Mouse (Mus musculus): ENCODE measurements around the gene Slc29a3.

Gene Slc29a3

DNA sequence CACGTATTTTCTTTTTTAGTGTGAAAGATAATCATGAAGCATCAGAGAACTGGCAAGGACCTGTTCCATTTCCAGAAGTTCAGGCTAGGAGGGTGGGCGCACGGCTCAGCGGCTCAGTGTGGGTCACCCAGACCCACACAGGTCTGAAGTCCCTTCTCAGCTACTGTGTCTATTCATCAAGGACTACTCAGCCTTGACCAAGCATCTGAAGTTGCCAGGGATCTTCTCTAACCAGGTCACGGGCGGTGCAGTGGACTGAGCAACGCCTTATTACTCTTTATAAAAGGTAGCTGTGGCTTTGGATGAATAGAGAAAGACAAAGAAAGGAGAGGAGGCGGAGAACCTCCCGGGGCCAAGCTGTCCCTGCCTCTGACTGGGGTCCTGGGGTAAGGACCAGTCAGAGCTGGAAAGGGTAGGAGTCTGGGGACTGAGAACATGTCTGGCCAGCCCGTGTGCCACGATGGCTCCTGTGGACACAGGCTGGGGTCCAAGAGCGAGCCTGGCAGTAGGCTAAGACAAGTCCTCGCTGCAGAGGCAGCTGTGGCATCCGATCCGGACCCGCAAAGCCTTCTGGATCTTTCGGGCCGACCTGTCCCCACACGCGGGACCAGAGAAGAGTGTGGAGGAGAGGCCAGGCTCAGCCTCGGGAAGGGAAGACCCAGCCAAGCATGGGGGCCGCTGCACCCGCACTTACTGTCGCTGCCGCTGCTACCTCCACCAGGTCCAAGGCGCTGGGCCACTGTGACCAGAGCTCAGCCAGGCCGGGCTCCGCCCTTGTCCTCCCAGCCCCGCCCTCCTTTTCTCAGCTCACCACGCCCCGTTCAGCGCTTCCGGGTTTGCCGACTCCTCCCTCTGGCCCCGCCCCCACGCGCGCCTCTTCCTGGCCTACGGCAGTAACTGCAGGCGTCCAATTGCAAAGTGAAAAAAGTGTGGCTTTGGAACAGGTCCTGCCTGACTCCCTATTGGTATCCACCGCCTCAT is at the start of gene Slc29a3:
Gene Slc29a3, minus strand, starts transcription at position 755 of the 981 bp plus-strand sequence.
- peak; percentile 95 for DNase-seq (ENCODE audit: low spot score)

DNA sequence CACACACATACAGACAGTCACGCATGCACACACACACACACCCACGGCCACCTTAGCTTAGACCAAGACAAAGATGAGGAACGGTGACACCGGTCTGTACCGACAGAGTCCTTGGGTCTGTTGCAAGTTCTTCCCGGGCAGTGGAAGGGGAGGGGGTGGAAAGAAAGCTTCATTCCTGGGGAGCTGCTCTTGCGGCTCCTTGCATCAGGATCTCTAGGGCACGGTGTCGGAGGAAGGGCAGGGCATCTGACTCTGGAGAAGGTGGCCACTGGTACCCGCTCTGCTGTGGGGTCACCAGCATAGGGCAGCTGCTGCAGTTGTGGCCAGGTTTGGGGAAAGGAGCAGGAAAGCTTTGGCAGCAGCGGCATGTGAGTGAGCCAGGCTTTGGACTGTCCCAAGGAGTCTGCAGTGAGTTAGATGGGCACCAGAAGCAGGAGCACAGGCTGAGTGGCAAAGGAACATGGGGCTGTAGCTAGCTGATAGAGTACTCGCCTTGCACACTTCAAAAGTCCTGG is 49.4 kb upstream of the Slc29a3 start:
- DNase-seq (ENCODE audit: low spot score), result no peak

DNA sequence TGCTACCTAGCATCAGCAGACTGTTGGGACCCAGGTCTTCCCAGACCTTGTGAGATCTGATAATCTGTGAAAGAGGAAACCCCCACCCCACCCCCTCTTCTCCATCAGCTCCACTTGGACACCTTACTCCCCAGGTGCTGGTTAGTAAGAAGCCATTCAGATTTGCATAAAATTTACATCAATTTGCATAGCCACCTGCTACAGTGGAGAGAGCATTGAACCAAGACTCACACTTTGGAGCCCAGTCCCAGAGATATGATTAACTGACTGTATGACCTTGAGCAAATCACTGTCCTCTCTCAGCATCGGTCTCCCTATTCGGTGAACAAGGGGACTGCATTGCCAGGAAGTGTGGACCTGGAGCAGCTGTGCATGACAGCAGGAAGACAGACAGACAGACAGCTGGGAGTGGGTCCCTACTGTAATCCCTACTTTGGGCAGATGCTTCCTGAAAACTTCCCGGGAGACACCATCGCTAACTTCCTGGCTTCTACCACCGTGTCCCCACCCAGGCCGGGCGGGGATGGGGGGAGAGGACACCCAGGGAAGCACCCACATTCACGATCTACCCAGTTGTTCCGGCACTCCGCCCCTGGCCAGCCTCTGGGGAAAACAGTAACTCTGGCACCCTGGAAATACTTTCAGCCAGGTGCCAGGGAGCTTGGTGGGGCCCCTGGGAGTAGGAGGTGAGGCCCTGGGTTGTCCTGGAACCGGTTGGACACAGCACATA is 48.7 kb upstream of the Slc29a3 start:
- DNase-seq (ENCODE audit: low spot score), result no peak

DNA sequence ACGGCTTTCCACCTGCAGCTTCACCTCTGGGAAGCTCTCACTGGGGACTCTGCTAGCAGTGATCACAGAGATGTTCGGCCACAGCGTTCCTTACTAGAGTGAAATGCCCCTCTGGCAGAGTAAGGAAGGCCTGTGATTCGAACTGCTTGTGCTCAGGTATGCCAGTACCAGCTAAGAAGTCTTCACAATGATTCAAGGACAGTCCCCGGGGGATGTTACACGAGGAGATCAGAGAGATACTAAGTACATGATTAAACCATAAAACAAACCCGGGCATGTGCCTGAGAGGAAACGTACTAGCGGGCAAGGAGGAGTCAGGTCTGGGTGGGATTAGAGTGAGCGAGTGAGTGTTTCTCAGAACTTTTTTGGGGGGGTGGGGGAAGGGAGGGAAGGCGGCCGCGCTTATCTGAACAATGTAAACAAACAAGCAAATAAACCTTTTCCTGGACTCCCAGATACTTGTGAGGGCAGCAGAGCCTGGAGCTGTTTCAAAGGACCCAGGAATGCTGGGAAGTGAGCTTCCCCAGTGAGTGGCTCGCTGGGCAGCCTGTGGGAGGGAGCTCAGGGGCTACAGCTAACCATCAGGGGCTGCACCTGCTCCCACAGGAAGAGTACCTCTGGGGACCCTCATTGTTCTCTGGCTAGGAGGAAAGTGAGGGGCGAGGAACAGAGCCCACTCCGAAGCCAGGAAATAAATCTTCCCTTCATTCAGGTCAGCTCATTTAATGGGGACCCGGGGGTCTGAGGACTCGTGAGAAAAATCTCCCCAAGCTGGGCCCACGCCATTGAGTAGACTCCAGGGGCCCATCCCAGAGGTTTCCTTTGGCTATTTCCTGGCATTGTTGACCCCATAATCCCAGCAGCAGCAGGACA is 47.9 kb upstream of the Slc29a3 start:
- DNase-seq (ENCODE audit: low spot score), result no peak

DNA sequence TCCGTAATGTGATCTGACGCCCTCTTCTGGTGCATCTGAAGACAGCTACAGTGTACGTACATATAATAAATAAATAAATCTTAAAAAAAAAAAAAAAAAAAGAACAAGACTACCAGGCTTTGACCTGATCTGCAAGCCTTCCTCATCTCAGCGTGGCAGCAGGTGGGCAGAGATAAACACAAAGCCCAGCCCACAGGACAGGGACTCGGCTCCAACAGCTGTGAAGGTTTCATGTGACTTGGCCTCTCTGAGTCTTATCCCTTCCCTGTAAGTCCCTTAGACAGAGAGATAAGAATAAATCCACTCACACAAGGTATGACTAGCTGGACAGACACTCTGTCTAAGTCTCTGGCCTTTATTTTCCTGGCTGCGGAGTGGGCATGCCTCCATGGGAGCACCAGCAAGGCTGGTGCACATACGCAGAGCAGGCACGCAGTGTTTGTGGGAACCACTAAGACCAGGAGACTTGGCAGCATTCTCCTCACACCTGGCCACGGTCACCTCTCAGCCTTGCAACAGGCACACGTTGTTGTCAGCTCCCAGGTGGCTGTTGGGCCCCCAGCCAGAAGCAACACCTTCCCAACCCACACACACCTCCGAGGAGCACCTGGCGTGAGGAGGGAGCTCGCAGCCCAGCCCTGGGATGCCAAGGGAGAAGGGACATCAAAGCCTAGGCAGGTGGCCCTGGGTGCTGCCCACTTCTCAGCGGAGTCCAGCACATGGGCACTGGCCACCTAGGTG is 45.3 kb upstream of the Slc29a3 start:
- no peak for DNase-seq (ENCODE audit: low spot score)

DNA sequence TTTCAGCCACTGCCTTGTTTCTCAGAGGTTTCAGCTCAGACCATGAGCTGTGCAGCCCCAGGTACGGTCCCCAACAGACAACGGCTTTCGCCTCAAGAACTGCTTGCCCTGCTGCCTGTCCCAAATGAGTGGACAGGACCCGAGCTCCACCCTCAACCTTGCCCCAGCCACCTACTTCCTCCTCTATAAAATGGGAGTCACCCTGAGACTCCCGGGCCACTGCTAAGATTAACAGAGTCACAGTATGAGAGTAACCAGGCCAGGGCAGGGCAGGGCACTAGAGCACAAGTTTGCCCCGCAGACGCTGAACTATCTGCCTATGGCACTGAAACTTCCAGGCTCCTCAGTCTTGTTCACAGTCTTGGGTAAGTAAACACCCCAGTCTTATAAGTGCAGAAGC is 43.9 kb upstream of the Slc29a3 start:
- no peak for DNase-seq (ENCODE audit: low spot score)

DNA sequence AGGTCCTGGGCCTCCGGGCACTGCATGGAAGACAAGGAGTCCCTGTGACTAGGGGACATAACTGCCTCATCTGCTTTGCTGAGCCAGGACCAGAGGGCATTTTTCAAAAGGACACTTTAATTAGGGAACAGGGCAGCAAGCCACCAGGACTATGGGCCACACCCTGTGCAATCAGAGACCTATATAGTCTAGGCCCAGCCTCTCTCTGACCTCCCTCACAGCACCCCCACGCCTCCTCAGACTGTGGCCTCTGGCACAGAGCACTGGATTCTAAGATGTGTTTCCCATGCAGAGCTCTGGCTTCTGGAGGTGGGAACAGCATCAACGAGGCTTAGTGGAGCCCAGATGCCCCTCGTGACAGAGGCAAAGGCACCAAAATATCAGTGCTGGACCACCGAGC is 43.4 kb upstream of the Slc29a3 start:
- no peak for DNase-seq (ENCODE audit: low spot score)

DNA sequence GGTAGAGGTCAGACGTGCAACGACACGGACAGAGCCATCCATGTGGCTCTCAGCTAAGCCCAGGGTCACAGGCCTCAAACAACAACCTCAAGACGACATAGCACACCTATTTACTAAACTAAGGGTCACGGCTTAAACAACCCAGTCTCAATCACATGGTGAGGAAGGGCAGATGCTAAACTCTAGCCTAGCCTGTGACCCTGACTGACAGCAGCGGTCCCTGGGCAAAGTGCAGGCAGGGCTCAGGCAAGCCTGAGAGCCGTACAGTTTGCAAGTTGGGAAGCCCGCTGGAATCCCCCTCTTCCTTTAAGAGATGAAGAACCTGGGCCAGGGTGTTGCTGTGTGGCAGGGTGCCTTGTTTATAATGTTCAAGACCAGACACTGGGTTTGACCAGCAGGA is 42.2 kb upstream of the Slc29a3 start:
- DNase-seq (ENCODE audit: low spot score), result no peak

DNA sequence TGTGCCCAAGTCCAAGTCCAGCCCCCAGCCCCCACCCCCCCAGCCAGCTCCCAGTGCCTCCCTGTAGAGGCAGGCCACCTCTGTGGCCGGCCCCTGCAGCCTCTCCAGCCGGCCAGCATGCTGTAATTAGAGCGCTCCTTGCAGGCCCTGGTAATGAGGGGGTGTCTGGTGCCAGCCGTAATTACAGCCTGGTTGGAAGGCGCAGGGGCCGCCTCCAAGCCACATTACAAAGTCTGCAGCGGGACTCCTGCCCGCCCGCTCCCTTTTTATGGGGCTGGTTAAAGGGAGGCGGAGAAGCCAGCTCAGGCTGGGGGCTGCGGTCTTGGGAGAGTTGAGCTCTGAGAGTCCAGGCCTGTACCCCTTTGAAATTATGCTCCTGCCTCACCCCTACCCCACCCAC is 41.8 kb upstream of the Slc29a3 start:
- peak; percentile 63 for DNase-seq (ENCODE audit: low spot score)

DNA sequence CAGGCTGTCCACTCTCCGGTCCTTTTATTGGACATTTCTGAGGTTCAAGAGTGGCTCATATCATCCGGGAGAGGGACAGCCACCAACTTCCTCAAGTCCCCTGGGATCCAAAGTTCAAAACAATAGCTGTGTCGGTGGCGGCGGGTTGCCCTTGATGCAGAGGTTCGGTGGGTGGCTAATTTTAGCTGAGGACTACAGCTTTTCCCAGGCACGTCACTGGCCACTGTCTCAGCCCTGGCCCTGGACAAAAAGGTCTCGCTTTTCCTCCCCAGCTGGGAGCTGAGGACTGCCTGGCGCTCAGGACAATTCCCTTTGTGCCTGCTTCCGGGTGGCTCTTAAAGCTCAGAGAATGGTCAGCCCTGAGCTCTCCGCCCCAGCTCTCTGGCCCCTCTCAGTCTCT is 40.2 kb upstream of the Slc29a3 start:
- DNase-seq (ENCODE audit: low spot score), result peak; percentile 52

DNA sequence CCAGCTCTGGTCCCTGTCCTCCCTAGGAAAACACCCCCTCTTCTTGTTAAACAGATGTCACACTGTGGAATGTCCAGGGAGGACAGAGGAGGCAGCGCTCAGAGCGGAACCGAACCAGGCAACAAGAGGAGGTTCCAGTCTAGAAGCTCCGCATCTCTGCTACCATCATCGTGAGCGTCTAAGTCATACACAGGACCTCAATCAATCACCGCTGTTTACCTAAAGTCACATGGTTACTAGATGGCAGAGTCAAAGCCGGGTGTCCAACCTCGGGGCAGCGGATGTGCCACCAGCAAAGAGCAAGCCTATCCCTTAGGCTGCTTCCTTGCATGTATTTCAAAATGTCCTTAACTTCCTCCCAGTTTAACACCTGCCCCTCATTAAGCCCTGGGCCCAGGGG is 39.8 kb upstream of the Slc29a3 start:
- peak; percentile 57 for DNase-seq (ENCODE audit: low spot score)

DNA sequence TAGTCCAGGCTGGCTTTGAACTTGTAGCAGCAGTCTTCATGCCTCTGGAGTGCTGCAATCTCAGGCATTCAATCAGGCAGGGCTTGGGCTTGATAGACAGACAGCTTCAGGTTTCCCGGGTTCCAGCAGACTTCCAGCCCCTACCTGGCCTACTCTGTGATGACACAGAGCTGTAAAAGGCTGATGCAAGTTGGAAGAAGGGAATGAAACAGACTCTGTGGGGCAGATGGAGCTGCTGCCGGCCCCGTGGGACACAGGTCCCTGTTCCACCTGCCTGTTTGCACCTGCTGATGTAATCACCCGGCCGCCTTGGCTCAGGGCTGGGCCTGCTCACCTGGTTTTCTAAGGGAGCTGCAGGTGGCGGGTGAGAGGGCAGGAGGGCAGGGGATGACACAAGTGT is 38.3 kb upstream of the Slc29a3 start:
- DNase-seq (ENCODE audit: low spot score), result no peak

DNA sequence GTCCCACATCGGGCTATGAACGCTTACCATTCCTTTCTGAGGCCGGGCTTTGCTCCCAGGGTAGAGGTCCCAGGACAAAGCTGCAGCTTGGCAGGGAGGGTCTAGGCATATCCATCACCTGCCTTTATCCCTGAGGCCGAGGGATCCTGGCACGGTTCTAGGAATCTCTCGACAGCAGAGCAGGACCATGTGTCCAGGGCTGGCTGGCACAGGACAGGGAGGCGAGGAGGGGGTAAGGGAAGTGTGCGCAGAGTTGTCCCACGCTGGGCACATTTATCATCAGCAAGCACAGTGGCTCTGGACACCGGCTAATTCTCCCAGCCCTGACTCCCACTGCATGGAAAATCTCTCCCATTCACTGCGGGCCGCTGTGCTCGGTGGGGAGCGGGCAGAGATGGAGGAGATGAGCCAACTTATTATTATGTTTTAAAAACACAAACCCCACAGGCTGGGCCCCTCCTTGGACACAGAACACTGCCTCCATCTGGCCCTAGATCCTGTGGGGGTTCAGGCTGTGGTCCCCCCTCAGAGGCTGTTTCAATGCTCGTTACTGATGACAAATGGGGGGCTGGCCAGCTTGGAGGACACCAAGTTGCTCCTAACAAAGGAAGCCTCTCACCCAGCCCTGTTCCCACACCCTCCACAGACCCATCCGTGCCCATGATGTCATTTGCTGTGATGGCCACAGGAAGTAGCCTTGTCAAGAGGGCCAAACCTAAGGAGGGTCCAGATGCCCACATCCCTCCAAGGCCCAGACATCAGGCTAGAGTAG is 34.9 kb upstream of the Slc29a3 start:
- DNase-seq (ENCODE audit: low spot score), result no peak

DNA sequence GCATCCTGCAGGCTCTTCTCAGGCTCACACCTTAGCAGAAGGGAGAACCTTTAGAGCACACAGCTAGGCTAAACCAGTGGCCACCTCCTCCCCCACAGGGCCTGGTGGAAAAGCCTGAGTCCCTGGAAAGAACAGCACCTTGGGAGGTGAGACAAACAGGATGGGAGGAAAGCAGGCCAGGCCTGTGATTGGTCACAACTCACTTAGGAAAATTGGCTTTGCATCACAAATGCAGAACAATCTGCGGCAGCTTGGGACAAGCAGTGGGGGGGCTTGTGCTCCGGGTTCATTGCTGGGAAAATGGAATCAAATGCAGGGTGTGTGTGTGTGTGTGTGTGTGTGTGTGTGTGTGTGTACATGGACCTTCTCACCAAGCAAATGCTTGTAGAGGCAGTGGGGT is 31.0 kb upstream of the Slc29a3 start:
- no peak for DNase-seq (ENCODE audit: low spot score)

DNA sequence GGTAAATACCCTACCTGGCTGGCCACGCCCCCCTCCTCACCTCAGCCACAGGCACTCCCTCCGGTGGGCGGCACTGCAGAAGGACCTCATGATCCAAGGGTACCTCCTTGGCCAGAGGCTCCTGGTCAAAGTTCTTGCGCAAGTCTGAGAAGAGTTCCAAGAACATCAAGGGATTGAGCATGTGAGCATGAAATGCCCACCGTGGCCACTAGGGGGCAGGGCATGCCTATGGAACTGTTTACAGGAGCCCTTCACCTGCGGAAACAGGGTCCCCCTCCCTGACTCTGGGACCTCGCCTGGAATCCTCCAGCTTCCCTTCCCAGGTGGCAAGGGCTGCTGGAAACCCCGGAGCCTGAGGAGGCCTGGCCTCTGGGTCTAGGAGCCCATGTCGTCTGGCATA is 27.0 kb upstream of the Slc29a3 start:
- peak; percentile 91 for DNase-seq (ENCODE audit: low spot score)

DNA sequence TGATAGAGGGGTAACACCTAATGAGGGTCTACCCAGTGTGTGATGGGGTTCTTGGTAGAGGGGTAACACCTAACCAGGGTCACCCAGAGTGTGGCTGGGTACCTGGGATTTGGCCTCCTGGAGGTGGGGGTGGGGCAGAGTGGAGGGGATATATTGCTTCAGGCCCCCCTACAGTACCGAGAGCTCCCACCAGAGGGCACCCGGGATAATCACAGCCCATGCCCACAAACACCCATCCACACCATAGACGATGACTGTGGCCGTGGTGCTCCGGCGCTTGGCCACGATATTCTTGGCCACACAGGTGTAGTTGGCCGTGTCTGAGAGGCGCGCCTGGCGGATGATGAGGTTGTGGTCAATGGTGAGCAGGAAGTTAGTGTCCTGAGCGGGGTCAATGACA is 25.9 kb upstream of the Slc29a3 start:
- DNase-seq (ENCODE audit: low spot score), result peak; percentile 49

DNA sequence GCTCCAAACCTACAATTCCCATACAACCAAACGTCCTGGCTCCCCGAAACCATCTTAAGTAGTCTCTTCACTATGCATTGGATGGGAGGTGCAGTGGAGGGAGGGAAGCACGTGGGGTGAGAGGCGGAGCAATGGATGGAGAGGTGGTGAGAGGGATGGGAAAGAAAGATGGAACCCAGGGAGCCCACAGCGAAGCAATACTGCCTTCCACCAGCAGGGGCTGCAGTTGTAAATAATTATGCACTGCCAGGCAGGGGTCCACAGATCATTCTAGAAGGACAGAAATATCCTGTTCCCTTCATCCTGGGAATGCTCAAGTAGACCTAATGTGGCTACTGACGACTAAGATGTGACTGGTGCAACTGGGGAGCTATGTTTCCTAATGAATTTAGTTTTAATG is 22.9 kb upstream of the Slc29a3 start:
- no peak for DNase-seq (ENCODE audit: low spot score)

DNA sequence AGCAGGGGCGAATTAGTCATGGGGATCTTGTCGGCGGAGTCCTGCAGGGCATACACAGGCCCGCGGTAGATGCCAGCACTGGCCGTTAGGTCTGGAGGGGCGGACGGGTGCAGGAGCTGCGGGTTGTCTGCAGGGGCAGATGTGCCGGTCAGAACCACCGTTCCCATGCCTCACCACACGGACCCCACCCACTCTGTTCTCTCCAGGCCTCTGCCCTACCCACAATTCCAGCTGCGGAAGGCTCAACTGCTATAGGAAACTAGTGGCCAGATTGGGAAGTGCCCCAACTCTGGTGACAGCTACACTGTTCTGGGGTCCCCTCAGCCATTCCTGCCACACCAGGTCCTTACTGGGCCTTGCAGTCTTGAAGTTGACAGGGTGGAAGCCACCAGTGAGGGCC is 22.0 kb upstream of the Slc29a3 start:
- no peak for DNase-seq (ENCODE audit: low spot score)

DNA sequence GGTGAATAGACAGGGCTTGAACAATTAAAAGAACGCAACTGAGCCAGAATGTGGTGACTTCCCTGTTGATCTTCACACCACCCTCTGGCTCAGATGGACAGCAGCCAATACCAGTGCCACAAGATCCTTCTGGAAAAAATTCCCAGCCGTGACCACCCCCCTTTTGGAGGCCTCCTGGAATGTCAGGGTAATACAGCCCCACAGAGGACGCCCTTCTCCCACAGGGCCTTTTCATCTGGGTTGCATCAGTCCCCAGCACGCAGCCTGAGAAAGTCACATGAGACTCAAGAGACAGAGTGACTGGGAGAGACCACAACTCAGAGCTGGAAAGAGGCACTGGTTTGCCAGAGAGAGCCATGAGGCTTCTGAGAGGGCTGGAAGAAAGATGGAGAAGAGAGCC is 18.3 kb upstream of the Slc29a3 start:
- no peak for DNase-seq (ENCODE audit: low spot score)

DNA sequence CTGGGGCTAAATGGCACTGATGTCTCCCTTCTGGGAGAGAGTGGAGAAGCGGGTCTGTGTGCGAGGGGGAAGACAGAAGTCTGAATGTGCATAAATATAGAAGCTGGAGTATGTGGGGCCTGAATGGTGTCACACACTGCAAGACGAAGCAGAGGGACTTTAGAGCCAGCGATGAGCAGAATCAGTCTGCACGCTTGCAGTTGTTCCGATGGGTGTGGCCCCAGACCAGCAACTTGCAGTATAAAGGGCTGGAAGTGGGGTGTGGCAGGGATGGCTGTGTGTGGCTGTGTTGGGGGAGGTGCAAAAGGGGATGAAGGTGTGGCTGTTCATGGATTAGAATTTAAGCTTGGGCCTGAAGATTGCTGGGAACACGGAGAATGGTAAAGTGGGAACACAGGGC is 16.0 kb upstream of the Slc29a3 start:
- DNase-seq (ENCODE audit: low spot score), result no peak

DNA sequence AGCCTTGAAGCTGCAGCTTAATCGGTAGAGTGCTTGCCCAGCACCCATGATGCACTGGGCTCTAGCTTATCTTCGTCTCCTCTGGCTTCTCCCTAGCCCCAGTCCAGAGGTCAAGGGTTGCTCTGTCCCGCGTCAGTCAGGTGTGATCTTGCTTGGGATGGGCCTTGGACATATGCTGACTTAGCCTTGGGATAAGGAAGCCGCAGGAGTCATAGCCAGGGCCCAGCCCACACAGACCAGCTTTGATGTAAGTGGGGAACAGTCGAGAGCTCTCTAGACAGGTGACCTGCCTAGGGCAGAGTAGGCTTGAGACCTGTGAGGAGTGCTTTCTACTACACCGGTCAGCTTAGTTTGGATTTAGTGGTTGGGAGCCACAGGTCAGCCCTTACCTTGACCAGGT is 14.8 kb upstream of the Slc29a3 start:
- no peak for DNase-seq (ENCODE audit: low spot score)

All from embryo, embryonic 10 days (tissue).